Mouse (Mus musculus): ENCODE measurements around the gene Ufsp2.

The Ufsp2 gene

GRCm38 (mm10) chr8:45975126-45975836 lies at the start of gene Ufsp2, which contains the start of gene 1700029J07Rik:
Gene Ufsp2, plus strand, starts transcription at chr8:45975528.
Gene 1700029J07Rik, minus strand, starts transcription at chr8:45975252.
- DNase-seq, result peak; percentile 99

GRCm38 (mm10) chr8:45934582-45935014 lies 40.7 kb upstream of the Ufsp2 start, which contains the start of gene Ccdc110:
Gene Ccdc110, plus strand, starts transcription at chr8:45934619.
- peak; percentile 99 for DNase-seq

GRCm38 (mm10) chr8:45936986-45937385 lies 38.3 kb upstream of the Ufsp2 start:
- DNase-seq, result no peak

GRCm38 (mm10) chr8:45946283-45946682 lies 29.0 kb upstream of the Ufsp2 start:
- no peak for DNase-seq

- DNase-seq, result no peak
Measured at GRCm38 (mm10) chr8:45950622-45951021, 24.7 kb upstream of the Ufsp2 start.

GRCm38 (mm10) chr8:45970894-45971293 lies 4.4 kb upstream of the Ufsp2 start:
- no peak for DNase-seq

GRCm38 (mm10) chr8:45973988-45974505 lies 1.3 kb upstream of the Ufsp2 start:
- DNase-seq, result no peak

GRCm38 (mm10) chr8:45975837-45976468 lies 625 bp downstream of the Ufsp2 start:
- no peak for DNase-seq

GRCm38 (mm10) chr8:45986665-45987064 lies 11.3 kb downstream of the Ufsp2 start:
- DNase-seq, result no peak

GRCm38 (mm10) chr8:45988189-45988588 lies 12.9 kb downstream of the Ufsp2 start:
- DNase-seq, result no peak

- DNase-seq, result no peak
Measured at GRCm38 (mm10) chr8:45990631-45991310, 15.4 kb downstream of the Ufsp2 start.

GRCm38 (mm10) chr8:45994111-45994510 lies 18.8 kb downstream of the Ufsp2 start:
- no peak for DNase-seq

- DNase-seq, result no peak
Measured at GRCm38 (mm10) chr8:45995576-45995975, 20.2 kb downstream of the Ufsp2 start.

GRCm38 (mm10) chr8:45998228-45998627 lies 22.9 kb downstream of the Ufsp2 start:
- no peak for DNase-seq

GRCm38 (mm10) chr8:45999138-45999783 lies 23.9 kb downstream of the Ufsp2 start, which contains the start of gene Lrp2bp:
Gene Lrp2bp, plus strand, starts transcription at chr8:45999303.
- DNase-seq, result peak; percentile 14

- peak; percentile 97 for DNase-seq
Measured at GRCm38 (mm10) chr8:45999784-46000705, 24.7 kb downstream of the Ufsp2 start.

- no peak for DNase-seq
Measured at GRCm38 (mm10) chr8:46005596-46005995, 30.3 kb downstream of the Ufsp2 start, which contains the start of gene Ankrd37. Gene Ankrd37, minus strand, starts transcription at chr8:46005707.

GRCm38 (mm10) chr8:46007050-46007672 lies 31.8 kb downstream of the Ufsp2 start:
- DNase-seq, result no peak

GRCm38 (mm10) chr8:46010306-46010705 lies 35.0 kb downstream of the Ufsp2 start:
- no peak for DNase-seq

GRCm38 (mm10) chr8:46010746-46011680 lies 35.7 kb downstream of the Ufsp2 start:
- peak; percentile 26 for DNase-seq

All from right cerebral cortex, postnatal 14 days (tissue).